Mouse (Mus musculus) limb, embryonic 11.5 days (tissue): ENCODE results near the gene Tcl1b3. TPM values are rescaled to one million over a fixed set of nuclear protein-coding genes. Genes with fewer than 3 reads are reported as not detected.
"Not testable (repeated sequence)": the region's sequence is repeated elsewhere in the genome, so short reads cannot be mapped to it uniquely, and the experiment has no call there.

Source experiments
- ATAC-seq: fragments of 200-750 bp; cut with Nextera tagmentation; 2 replicates; pipeline ENCODE4 v1.8.0; 2017; ENCODE audit warnings: low read depth; ENCODE audit not compliant: insufficient number of reproducible peaks, low FRiP score, low TSS enrichment
- DNase-seq: peaks from one replicate; pipeline ENCODE4 v3.0.0-alpha.2; 2015; ENCODE audit warnings: low spot score
- H3K27ac ChIP-seq: fragments of 300-500 bp; sonication (generic); replicated peaks from 2 replicates; pipeline ENCODE4 v1.5.1; 2014; ENCODE audit warnings: low read depth, mild to moderate bottlenecking, low read length
- H3K27me3 ChIP-seq: fragments of 300-500 bp; sonication (generic); 2 replicates; pipeline ENCODE4 v1.6.1; 2014; ENCODE audit warnings: mild to moderate bottlenecking, low read length, mixed read lengths; ENCODE audit not compliant: control insufficient read depth, insufficient read depth
- H3K36me3 ChIP-seq: fragments of 300-500 bp; sonication (generic); 2 replicates; pipeline ENCODE4 v1.6.1; 2014; ENCODE audit warnings: mild to moderate bottlenecking, low read length, moderate library complexity, mixed read lengths; ENCODE audit not compliant: control insufficient read depth, insufficient read depth
- H3K4me1 ChIP-seq: fragments of 300-500 bp; sonication (generic); 2 replicates; pipeline ENCODE4 v1.6.1; 2014; ENCODE audit warnings: low read length, mixed read lengths; ENCODE audit not compliant: control insufficient read depth, insufficient read depth
- H3K4me2 ChIP-seq: fragments of 300-500 bp; sonication (generic); 2 replicates; pipeline ENCODE4 v1.6.1; 2014; ENCODE audit warnings: low read depth, mild to moderate bottlenecking, moderate library complexity; ENCODE audit not compliant: severe bottlenecking
- H3K4me3 ChIP-seq: fragments of 300-500 bp; sonication (generic); 2 replicates; pipeline ENCODE4 v1.5.1; 2014; ENCODE audit warnings: low read depth, low read length
- H3K9ac ChIP-seq: fragments of 300-500 bp; sonication (generic); 2 replicates; pipeline ENCODE4 v1.6.1; 2014; ENCODE audit warnings: mild to moderate bottlenecking, low read length
- H3K9me3 ChIP-seq: fragments of 300-500 bp; sonication (generic); 2 replicates; pipeline ENCODE4 v1.6.1; 2016; ENCODE audit warnings: low read length; ENCODE audit not compliant: control insufficient read depth
- WGBS: fragments of 180-500 bp; shearing (Covaris S2); extraction: QIAGEN DNeasy Blood & Tissue Kit; methylation state at CpG from one replicate; pipeline ENCODE4 v1.1.7; 2014; 5-methylcytosine and 5-hydroxymethylcytosine counted together
- polyA plus RNA-seq: library from polyadenylated mRNA; unstranded; fragments of >200 nt; fragmentation: Nextera tagmentation; extraction: Ambion mirVana; gene quantifications from 2 replicates; pipeline ENCODE4 v1.2.1, GENCODE M21; 2014

Gene Tcl1b3
- polyA plus RNA-seq, 1 experiment from 2014 or later: not detected

- ATAC-seq, H3K4me3 ChIP-seq, DNase-seq, H3K9me3 ChIP-seq, H3K4me1 ChIP-seq, H3K9ac ChIP-seq, H3K4me2 ChIP-seq, H3K36me3 ChIP-seq, H3K27me3 ChIP-seq, H3K27ac ChIP-seq: not testable (repeated sequence)
- 32% methylated on average over 2 of the region's 2 CpGs for WGBS
These were observed 16.5 kb upstream of the Tcl1b3 start for GRCm38 (mm10) chr12:105174318-105174717.

DNA sequence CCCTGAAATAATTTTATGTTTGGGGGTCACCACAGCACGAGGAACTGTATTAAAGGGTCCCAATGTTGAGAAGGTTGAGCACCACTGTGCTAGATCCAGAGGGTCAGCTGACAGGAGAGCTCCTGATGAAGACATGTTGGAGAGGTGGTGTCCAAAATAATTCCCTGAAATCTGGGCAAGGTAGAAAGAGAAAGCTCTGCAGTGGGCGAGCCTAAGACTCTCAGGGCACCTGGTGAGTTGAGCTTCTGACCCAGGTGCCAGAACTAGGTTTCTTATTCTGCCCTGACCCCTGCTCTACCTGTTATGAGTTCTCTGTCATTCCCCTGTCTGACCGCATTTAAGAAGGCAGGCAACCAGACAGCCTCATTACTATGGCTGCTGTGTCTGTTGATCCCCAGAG, 14.8 kb upstream of the Tcl1b3 start, which contains the start of gene Tcl1b5:
TSS of gene Tcl1b5 (plus strand) at position 301 of the 400 bp plus-strand sequence.
- H3K4me1 ChIP-seq, H3K4me3 ChIP-seq: not testable (repeated sequence)
- 69% methylated on average over 3 of the region's 3 CpGs for WGBS

GRCm38 (mm10) chr12:105181040-105181644, 9.7 kb upstream of the Tcl1b3 start:
- not testable (repeated sequence) for H3K4me2 ChIP-seq, H3K27ac ChIP-seq, H3K4me1 ChIP-seq, H3K36me3 ChIP-seq, H3K9me3 ChIP-seq, ATAC-seq, DNase-seq, H3K4me3 ChIP-seq, H3K27me3 ChIP-seq, H3K9ac ChIP-seq
- WGBS: 70% methylated on average over 4 of the region's 4 CpGs

More for the DNA sequence above, 14.8 kb upstream of the Tcl1b3 start, which contains the start of gene Tcl1b5:
- not testable (repeated sequence) for H3K9ac ChIP-seq, H3K27me3 ChIP-seq, H3K27ac ChIP-seq, DNase-seq, ATAC-seq, H3K36me3 ChIP-seq, H3K9me3 ChIP-seq, H3K4me2 ChIP-seq

DNA sequence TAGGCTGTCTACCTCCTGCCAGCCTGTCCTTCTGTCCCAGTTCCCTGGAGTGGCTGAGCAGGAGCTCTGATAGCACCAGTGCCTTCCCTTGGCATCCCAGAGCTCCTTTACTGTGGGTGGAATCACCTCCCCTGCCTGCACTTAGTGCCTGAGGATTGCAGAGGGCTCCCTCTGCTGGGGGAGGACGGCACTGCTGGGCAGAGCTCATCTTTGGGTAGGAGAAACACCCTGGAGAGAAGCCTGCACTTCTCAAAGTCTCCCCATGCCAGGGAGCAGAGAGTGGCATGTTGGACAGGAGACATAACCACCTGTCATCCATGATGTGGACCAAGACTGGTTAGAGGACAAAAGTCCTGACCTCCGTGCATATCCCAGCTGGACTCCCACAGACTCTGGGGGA, 1.9 kb upstream of the Tcl1b3 start:
- DNase-seq, H3K36me3 ChIP-seq, H3K4me2 ChIP-seq, H3K27me3 ChIP-seq, H3K4me1 ChIP-seq, ATAC-seq, H3K27ac ChIP-seq, H3K4me3 ChIP-seq, H3K9ac ChIP-seq, H3K9me3 ChIP-seq: not testable (repeated sequence)
- 57% methylated on average over 2 of the region's 2 CpGs for WGBS

DNA sequence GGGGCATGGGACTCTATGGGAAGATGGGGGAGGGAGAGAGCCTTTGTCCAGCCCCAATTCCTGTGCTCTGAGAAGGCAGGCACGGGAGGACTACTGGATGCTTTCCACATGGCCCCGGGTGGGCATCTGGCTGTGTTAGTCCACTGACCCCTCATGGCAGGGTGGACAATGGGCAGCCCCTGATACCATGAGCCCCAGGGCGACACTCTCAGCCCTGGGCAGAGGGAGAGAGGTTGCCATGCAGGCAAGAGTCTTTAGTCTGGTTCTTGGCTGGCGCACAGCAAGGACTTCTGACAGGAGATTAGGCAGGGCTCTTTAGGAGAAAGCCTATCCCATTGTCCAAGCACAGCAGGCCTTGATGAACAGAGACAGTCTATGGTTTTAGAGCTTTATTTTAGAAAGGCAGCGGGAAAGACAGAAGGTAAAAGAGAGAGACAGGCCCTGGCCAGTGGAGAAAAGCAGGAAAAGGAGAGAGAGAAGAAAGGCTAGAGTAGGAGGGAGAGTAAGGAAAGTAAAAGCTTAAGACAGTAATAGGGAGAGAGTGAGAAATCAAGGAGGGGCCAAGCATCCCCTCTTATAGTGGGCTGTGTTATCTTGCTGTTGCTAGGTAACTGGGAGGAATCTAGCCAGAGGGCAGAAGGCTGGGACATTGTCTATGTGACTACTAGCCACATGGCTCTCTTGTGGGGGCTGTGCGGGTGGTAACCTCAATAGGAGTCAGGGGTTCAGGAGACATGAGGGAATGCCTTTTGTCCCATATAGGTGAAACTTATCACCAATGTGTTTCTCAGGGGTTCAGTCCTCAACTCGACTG, 9.0 kb downstream of the Tcl1b3 start:
- not testable (repeated sequence) for ATAC-seq, H3K27ac ChIP-seq, DNase-seq, H3K36me3 ChIP-seq, H3K4me2 ChIP-seq, H3K4me1 ChIP-seq, H3K27me3 ChIP-seq, H3K9me3 ChIP-seq, H3K4me3 ChIP-seq, H3K9ac ChIP-seq
- 73% methylated on average over 7 of the region's 7 CpGs for WGBS

DNA sequence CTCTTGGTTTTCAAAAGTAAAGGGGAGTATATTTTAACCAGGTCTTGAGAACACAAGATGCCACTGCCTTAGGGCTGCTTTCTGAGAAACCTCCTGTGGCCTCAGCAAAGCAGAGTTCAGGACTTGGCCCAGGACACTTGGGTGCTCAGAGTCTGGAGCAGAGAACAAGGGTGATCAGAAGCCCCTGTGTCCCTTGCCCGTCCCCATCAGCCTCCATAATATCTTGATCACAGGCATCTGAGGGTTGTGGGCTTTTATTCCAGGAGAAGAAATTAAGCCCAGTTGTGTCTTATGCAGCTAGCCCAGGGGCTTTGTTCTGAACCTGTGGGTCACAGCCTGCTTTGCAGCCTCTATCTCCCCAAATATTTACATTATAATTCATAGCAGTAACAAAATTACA, 10.8 kb downstream of the Tcl1b3 start, which contains the start of gene Tcl1b4:
TSS of gene Tcl1b4 (plus strand) at position 301 of the 400 bp plus-strand sequence.
- not testable (repeated sequence) for H3K9me3 ChIP-seq, H3K27me3 ChIP-seq, H3K9ac ChIP-seq, ATAC-seq, H3K4me2 ChIP-seq, H3K4me1 ChIP-seq, H3K36me3 ChIP-seq, H3K27ac ChIP-seq, H3K4me3 ChIP-seq, DNase-seq
- WGBS: 79% methylated on average over 1 of the region's 1 CpGs

DNA sequence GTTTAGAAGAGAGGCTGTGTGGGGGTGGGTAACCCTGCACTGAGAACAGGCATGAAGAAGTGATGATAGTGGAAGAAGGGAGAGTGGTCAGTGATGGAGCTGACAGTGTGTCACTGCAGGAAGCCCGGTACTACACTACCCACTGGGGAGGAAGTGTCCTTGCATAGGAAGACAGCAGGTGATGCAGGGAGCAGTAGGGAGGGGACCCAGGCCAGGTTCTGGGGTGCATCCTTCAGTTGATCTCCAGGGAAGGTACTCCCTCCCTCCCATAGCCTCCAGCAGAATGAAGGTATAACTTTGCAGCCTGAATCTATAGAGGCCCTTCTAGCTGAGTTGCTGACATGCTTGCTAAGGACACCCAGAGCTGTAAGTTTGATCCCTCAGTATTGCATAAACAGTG, 16.2 kb downstream of the Tcl1b3 start:
- Histone ChIP-seq H3K4me1 (no peaks in the 10 kb centered on the region), H3K4me2 (no peak overlapping the region), H3K36me3 (no peaks in the 10 kb centered on the region), H3K27me3 (no peaks in the 10 kb centered on the region), H3K27ac (no peak overlapping the region), H3K4me3 (no peak overlapping the region), H3K9me3 (no peaks in the 10 kb centered on the region), H3K9ac (no peak overlapping the region)
- 90% methylated on average over 1 of the region's 1 CpGs for WGBS
- ATAC-seq (no peak), DNase-seq (no peak)

DNA sequence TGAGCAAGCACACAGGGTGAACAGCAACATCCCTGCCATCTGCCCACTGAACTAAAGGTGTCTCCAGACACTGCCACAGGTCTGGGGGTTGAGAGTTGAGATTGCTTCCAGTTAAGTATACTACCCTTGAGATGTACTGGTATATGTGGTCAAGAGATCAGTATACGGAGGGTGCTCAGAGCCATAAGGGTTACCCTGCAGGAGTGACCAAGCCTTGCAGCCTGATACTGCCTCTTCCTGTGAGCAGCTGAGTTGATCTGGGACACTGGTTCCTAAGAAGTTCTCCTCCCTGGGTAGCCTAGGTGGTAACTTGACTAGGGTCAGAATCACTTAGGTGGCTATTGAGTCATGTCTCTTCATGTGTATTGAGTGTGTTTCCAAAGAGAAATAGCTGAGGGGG, 17.6 kb downstream of the Tcl1b3 start:
- Histone ChIP-seq H3K36me3 (no peaks in the 10 kb centered on the region), H3K27me3 (no peaks in the 10 kb centered on the region), H3K9me3 (no peaks in the 10 kb centered on the region), H3K4me1 (no peaks in the 10 kb centered on the region), H3K9ac (no peak overlapping the region), H3K4me3 (no peak overlapping the region), H3K27ac (no peak overlapping the region), H3K4me2 (no peak overlapping the region)
- ATAC-seq (no peak), DNase-seq (no peak)
- WGBS: 78% methylated on average over 1 of the region's 1 CpGs
